Mouse (Mus musculus) kidney, postnatal 36 days (tissue): Measurements from ENCODE around the gene Ear14.
"Not testable (repeated sequence)": the region's sequence is repeated elsewhere in the genome, so short reads cannot be mapped to it uniquely, and the experiment has no call there.

Experiments
- DNase-seq, 2 experiments: peaks; one replicate each; pipeline ENCODE4 v3.0.0; 2021 to 2022; ENCODE audit warnings: mixed read lengths in 2 of 2

The Ear14 gene

DNA sequence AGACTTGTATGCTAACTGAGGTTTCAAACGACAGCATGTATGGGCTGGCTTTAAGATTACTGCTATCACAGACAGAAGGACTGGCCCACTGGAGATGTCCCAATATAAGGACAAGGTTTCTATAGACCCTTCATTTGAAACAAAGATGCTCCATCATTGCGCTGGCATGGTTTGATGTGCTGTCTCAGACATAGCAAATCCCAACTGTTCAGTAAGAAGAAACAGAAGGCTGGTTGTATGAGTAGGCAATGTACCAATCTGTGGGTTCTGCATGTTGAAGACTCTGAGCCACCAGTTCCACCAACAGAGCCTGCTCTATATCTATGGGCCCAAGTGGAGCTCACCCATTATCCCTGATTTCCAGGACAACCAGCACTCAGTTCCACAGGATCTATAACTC, at the start of gene Ear14:
Ear14 (plus strand) TSS at position 277 of the 400 bp plus-strand sequence.
- no peak for DNase-seq

DNA sequence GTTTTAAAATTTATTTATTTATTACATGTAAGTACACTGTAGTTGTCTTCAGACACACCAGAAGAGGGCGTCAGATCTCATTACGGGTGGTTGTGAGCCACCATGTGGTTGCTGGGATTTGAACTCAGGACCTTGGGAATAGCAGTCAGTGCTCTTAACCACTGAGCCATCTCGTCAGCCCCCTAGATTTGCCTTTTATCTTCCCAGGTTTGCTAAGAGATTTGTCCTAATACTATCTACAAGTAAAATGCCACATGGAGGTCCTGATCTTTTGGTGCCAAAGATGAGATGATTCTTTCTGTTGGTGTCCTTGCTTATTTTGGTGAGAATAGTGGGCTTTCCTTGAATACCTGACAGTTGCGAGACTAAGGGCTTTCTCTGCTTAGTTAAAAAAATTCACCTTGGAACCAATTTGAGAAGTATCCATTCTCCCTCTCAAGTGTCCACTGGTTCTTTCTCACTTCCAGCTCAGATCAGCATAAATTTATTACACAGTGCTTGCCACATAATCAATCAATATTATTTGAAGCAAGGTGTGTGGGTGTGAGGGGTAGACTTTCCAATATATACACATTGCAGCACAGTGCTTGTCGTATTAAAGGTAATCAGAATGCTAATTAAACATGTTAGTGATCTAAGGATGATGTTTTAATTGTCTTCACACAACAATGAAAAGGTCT, 47.0 kb upstream of the Ear14 start:
- DNase-seq, result no peak

DNA sequence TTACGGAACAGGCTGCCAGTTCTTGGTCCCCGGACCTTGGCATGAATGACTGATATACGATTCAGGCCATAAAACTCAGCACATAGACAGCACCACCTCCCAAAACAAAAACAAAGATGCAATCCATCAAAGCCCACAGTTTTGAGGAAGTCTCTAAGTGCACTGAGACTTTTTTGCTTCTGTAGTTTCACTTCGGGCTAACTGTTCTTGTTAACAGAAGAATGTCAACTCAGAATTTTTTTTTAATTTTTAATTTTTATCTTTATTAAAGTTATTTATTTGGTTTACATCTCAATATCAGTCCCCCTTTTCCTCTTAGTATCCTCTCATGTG, 46.5 kb upstream of the Ear14 start:
- DNase-seq, result no peak

DNA sequence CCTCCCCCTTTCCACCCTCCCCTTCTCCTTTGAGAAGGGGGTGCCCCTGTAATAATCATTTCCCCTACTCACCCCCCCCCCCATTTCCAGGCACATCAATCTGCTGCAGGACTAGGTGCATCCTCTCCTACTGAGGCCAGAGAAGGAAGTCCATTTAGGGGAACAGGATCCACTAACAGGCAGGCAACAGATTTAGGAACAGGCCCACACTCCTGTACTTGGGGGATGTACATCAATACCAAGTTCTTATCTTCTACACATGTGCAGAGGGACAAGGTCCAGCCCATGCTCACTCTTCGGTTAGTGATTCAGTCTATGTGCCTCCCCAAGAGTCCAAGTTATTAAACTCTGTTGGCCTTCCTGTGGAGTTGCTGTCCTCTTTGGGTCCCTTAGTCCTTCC, 46.1 kb upstream of the Ear14 start:
- no peak for DNase-seq

DNA sequence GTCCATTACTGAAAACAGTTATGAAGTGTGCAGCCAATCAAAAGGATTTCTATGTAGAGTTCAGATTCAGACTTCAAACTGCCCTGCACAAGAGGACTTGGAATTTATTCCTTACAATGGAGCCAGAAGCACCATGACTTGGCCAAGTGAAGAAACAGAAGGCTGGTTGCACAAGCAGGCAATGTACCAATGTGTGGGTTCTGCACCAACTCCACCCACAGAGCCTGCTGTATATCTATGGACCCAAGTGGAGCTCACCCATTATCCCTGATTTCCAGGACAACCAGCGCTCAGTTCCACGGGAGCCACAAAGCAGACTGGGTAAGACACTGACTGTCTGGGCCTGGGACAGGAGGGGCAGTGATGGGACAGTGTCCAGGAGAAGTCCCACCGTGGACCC, 41.2 kb upstream of the Ear14 start, which contains the start of gene Rnase2b:
Rnase2b (plus strand) TSS at position 285 of the 400 bp plus-strand sequence.
- DNase-seq, result not testable (repeated sequence)

DNA sequence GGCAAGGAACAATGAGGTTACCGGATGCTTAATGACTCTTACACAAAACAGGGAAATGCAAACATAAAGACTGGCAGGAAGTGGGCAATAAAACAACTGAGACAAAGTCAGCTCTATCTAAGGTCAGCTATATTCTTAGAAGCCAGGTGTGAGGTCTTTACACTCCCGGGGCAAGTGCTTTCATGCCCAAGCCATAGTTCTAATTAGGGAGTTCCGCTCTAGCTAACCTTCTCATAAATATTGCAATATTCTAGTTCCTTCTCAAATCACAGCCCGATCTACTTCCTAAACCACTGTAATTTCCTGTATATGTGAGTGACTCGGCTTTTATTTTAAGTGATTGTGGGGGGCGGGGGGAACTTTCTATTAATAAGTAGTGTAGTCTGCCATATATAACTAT, 39.9 kb upstream of the Ear14 start:
- not testable (repeated sequence) for DNase-seq

DNA sequence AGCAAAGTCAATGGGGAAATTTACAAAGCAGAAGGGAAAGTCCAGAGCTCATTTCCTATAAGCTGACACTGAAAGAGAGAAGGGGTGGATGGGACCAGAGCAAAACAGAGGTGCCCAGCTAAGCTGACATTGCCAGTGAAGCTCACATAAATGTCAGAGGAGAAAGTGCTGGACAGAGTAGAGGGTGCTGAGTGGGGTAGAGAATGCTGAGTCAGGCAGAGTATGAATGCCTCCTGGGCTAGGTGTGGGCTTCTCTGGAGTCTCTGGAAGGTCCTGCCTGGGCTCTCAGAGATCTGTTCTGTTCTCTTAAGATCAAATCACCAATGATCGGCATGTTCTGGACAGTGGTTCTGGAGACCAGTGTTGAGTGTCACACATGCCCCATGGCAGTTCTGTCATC, 37.8 kb upstream of the Ear14 start:
- no peak for DNase-seq

DNA sequence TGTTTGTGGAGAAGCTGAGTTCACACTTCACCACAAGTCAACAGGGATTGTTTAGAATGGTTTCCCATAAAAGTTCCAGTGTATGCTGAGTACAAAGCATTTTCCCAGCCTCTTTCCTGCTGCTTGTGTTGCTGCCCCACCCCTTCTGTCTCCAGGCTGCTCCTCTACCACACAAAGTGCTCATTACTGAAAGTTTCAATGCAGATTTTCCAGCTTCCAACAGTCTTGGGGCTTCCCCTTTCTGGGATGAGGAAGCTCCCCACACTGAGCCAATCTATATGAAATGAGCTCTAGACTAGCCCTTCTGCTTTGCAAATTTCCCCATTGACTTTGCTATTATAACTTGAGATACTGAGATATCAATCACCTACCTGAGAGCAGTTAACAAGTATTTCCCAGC, 37.1 kb upstream of the Ear14 start:
- no peak for DNase-seq

DNA sequence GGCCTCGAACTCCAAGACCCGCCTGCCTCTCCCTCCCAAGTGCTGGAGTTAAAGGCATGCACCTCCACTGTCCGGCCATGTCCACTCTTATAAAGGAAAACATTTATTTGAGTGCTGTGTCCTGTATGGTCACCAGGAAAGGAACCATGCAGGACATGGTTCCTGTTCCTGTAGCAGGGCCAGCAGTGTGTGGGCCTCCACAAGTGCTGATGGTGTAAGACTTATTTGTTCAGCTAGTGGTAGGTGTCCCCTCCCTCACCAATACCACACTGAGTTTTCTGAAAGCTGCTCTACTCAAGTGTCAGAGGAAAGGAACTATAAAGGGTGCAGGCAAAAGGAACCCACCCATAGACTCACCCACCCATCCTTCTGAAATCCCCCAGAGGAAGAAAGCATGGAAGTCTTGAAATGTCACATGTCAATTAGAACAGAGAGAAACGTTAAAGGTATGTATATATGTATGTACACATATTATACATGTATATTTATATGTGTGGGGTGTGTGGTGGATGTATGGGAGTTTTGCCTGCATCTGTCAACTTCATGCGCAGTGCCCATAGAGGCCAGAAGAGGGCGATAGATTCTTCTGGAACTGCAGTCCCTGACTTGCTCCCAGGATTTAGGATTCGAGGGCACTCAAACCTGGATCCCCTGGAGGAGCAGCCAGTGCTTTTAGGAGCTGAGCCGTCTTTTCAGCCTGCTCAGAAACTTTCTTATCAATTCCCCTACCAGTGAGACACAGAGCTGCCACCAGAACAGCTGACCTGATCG, 30.9 kb upstream of the Ear14 start:
- DNase-seq, result peak; percentile 21 to 69

DNA sequence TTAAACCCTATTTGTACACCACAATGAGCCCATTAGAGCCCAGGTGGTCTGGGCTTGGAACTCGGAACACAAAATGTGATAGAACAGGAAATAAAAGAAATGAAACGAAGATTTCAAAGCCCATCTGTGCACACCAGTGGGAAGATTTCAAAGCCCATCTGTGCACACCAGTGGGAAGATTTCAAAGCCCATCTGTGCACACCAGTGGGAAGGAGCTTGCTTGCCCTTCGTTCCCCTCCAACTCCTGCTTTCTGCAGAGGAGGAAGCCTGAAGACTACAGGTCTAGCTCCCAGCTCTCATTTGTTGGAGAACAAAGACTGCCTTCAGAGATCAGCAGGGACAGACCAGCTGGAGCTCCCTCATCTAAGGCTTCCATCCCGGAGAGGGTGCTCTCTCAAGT, 30.2 kb upstream of the Ear14 start:
- DNase-seq, result not testable (repeated sequence)

DNA sequence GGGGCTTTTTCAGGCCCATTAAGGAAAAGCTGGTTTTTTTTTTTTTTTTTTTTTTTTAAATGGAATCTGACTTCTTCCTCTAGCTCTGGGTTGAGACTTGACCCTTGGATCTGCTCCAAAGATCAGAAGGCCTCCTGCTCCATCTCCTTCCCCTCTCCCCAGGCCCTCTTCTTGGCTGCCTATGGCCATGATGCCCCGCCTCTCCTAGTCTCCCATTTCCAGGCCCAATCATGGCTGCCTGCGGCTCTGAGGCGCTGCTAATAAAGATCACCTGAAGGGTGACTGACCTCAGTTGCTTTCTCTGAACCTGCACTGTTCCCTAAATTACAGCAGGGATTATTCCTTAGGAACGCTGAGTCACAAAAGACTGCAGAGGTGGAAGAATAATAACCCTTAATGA, 29.3 kb upstream of the Ear14 start:
- DNase-seq, result peak in 1 of 2 experiments; percentile 8

DNA sequence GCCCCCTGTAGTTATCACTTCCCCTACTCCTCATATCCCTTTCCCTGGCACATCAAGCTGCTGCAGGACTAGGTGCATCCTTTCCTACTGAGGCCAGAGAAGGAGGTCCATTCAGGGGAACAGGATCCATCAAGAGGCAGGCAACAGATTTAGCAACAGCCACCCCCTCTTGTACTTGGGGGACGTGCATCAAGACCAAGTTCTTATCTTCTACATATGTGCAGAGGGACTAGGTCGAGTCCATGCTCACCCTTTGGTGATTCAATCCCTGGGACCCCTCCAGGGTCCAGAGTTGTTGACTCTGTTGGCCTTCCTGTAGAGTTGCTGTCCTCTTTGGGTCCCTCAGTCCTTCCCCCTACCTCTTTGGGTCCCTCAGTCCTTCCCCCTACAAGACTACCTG, 22.1 kb upstream of the Ear14 start:
- not testable (repeated sequence) for DNase-seq

DNA sequence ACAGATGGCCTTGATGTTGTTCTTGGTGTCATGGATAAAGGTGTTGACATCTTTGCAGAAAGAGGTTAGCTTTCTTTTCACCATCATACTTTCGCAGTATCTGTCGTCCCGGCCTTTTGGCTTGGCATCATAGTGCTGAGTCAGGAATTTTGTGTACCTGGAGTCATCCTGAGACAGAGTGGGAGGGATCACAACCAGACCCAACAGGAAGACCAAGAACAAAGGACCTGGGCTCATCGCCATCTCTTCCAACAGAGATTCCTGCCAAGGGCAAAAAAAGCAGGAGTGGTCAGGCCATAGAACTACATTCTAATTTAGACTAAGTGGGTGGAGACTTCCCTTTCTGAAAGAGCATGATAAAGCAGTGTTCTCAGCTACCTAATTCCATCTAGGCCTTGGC, 7.5 kb upstream of the Ear14 start:
- DNase-seq, result peak; percentile 45 to 56

DNA sequence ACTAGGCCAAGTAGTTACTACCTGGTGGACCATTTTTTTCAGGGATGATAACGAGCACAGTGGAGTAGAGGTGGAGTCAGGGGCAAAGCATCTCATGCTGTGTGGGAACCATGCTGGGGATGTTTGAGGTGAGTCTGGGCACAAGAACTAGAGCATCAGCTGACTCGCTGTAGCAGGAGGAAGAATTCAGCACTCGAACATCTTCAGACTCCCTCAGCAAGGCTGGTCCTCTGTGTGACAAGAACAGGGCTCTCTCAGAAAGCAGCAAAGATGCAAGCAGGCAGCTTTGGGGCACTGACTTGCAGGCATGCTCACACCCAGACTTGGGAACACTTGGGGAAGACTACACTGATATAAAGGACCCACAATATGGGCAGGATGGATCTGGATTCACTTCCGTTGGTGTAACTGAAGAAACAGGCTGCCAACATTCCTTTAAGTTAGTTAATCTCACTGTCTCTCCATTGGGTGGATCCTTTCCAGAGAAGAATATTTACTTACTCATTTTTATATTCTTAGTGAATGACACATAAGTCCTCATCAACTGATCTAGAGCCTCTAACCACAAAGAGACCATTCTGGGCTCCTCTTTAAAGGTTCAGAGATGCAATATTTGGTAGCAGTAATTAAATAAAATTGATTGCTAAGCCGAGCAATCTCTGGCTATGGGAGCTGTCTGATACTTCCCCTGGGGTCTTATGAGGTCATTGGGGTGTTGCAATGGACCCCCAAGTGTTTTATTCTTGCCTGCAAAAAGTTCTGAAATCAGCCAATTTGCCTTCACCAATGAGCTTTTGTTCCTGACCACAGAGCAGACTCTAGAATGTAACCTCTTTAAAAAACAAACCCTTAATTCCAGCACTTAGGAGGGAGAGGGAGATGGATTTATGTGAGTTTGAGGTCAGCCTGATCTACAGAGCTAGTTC, 3.8 kb upstream of the Ear14 start, which contains the start of gene Ang2:
Ang2 (minus strand) TSS at position 51 of the 926 bp plus-strand sequence.
- no peak for DNase-seq

DNA sequence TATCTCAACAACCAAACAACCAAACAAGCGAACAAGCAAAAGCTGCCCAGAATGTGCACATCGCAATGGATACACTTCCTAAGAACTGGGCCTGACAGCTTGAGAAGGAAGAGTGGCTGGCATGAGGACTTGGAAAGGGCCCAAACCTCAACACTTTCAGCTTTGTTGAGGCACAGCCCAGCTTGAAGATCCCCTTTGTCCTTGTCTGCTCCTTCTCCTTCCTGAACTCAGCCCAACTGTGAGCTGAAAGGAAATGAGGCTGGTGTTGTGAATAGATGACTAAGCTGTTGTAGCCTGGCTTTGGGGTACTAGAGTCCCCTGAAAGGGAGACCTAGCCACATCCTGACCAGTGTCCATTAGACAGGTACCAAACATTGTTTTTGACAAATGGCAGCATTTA, 3.1 kb upstream of the Ear14 start:
- DNase-seq, result no peak

DNA sequence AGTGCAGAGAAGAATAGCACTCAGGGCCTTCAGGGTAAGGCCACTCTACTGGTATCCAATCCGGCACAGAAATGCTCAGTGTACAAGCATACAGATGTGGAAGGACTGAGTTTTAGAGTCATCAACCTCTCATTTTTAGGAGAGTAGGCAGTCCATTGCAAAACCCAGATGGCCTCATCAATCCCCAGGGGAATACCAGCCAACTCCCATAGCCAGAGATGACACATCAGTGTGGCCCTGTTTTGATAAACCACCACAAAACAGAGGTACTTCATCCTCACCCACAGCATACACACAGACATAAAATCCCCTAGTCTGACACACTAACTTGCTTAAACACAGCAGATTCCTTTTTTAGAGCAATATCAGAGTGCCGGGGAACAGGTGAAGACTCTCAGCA, 2.7 kb upstream of the Ear14 start:
- DNase-seq, result no peak

DNA sequence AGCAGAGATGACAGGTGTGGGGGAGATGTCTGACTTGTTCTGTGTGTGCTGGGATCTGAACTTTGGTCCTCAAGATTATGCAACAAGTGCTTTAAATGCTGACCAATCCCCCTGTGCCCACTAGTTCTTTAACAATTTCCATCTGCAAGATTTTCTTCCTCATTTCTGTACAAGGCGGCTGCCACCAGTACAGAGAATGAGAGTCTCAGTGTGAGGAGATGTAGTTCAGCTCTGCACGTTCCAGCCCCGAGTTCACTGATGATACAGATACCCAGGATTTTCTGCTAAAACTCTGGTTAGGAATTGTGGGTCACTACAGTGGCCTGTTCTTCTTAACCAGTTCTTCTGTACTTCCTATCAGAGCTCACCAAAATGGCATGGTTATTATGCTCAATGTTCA, 16.9 kb downstream of the Ear14 start:
- DNase-seq, result not testable (repeated sequence)

DNA sequence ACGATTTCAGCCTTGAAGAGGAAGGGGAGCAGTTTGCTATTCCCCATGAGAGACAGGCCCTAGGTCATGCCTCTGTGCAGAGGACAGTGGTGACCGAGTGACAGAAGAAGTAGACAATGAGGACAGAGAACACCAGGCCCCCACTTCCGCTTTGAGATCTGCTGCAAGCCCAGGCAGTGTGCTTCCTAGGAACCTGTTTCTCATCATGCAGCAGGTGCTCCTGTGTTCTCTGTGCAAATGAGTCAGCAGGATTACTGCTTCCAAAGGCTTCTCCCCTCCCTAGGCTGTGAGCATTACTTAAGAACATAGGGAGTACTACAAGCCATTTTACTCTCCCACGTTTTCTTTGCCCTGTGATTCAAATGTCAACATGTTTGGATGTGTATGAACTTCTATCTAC, 26.5 kb downstream of the Ear14 start:
- DNase-seq, result not testable (repeated sequence)

DNA sequence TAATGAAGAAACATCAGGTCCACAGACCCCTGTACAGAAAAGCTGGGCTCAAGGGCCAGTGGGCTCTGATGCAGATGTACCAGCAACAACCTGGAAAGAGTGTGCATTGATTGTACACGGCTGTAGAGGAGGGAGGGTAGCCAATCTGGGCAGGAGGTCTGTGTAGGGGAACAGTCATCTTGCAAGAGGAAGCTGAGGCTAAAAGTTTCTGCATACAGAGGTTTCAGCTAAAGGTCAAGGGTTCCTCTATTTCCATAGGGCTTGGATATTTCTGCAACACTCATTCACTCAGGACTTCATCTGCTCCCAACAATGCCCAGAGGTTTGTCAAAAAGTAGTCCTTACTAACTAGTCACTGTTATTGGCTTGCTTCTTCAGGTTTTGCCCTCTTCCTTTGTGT, 34.3 kb downstream of the Ear14 start:
- not testable (repeated sequence) for DNase-seq

DNA sequence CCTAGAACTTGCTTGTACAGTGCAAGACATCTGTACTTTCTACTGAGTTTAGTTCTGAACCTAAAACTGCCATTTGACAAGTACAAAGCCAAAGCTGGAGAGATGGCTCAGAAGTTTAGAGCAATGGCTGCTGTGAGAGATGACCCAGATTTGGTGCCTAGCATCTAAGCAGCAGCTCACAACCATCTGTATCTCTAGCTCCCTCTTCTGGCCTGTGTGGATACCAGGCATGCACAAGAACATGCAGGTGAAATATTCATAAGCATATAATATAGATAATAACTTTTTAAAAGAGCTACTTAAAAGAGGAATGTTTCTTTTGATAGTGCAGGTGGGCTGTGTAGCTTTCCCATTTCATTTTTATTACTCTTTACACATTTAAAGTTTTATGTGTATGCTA, 37.7 kb downstream of the Ear14 start:
- peak; percentile 56 to 66 for DNase-seq

DNA sequence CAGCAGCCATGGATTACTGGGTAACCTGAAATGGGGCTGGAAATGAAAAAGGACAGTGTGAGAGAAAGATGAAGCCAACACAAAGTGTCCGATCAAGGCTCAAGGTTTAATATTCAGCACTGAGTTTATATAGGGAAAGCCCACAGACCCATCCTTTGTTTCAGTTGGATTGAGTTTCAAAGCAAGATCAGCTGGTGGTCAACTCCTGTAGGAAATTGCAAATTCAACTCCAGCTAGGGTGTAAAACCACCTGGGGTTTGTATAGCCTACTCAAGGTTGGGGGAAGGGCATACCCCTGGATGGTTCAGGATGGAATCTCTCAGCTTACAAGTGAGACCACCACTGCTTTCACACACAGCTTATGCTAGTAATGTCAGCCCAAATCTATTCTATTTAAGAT, 44.5 kb downstream of the Ear14 start:
- no peak for DNase-seq

DNA sequence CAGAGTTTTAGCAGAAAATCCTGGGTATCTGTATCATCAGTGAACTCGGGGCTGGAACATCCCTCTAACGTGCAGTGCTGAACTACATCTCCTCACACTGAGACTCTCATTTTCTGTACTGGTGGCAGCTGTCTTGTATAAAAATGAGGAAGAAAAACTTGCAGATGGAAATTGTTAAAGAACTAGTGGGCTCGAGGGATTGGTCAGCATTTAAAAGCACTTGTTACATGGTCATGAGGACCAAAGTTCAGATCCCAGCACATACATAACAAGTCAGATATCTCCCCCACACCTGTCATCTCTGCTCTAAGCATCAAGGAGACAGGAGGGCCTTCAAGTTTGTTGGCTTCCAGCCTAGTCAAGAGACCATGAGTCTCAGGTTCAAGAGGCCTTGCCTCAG, 47.2 kb downstream of the Ear14 start:
- no peak for DNase-seq

DNA sequence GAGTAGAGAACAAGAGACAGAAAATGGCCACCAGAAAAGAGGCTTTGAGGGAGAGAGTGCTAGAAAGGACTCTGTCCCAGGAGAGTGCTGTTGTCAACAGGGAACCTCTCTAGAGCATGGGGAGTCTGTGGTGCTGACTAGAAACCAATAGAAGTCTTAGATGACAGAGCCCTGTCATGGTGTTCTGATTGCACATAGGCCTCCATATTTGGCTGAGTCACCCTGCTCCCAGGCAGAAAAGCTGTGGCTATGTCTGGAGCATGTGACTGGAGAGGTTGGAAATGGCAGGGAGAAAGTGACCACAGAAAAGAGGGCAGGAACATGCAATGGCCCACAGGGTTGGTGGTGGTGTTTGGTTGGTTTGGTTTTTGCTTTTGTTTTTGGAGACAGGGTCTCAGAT, 49.0 kb downstream of the Ear14 start:
- not testable (repeated sequence) for DNase-seq
